Mouse (Mus musculus) embryo, embryonic 10 days (tissue): Measurements from ENCODE around the gene Dnajc11.
A peak's percentile ranks its signal among the peaks of the same experiment; 100 is the strongest.

Experiments used
- DNase-seq: peaks from one replicate; pipeline ENCODE4 v3.0.0-alpha.2; 2015; ENCODE audit warnings: low spot score

Dnajc11 gene

GRCm38 (mm10) chr4:151986650-151987049, 53.2 kb downstream of the Dnajc11 start:
- no peak for DNase-seq

- peak; percentile 19 for DNase-seq
These were observed 54.5 kb downstream of the Dnajc11 start for GRCm38 (mm10) chr4:151988014-151988341.

GRCm38 (mm10) chr4:151988342-151989109, 55.0 kb downstream of the Dnajc11 start, which contains the start of gene Thap3:
Gene Thap3, minus strand, starts transcription at chr4:151988997.
- peak; percentile 77 for DNase-seq

- DNase-seq: no peak
These were observed 55.6 kb downstream of the Dnajc11 start for GRCm38 (mm10) chr4:151989110-151989488.

- DNase-seq: no peak
These were observed 58.6 kb downstream of the Dnajc11 start for GRCm38 (mm10) chr4:151992091-151992490.

GRCm38 (mm10) chr4:151993035-151993434, 59.5 kb downstream of the Dnajc11 start:
- DNase-seq: no peak

- no peak for DNase-seq
These were observed 61.0 kb downstream of the Dnajc11 start for GRCm38 (mm10) chr4:151994228-151995171.

- no peak for DNase-seq
These were observed 62.1 kb downstream of the Dnajc11 start for GRCm38 (mm10) chr4:151995371-151996172.

- peak; percentile 100 for DNase-seq
These were observed 62.9 kb downstream of the Dnajc11 start, which contains the start of gene Phf13 for GRCm38 (mm10) chr4:151996173-151996950. Gene Phf13, minus strand, starts transcription at chr4:151996258.

GRCm38 (mm10) chr4:151996951-151997222, 63.4 kb downstream of the Dnajc11 start:
- no peak for DNase-seq

GRCm38 (mm10) chr4:151997701-151998100, 64.2 kb downstream of the Dnajc11 start:
- no peak for DNase-seq

- DNase-seq: no peak
These were observed 66.0 kb downstream of the Dnajc11 start for GRCm38 (mm10) chr4:151999481-151999880.

GRCm38 (mm10) chr4:152000906-152001305, 67.4 kb downstream of the Dnajc11 start:
- no peak for DNase-seq

GRCm38 (mm10) chr4:152001335-152001734, 67.8 kb downstream of the Dnajc11 start:
- DNase-seq: no peak

- no peak for DNase-seq
These were observed 68.6 kb downstream of the Dnajc11 start for GRCm38 (mm10) chr4:152002063-152002462.

GRCm38 (mm10) chr4:152006137-152006536, 72.6 kb downstream of the Dnajc11 start:
- DNase-seq: no peak

- no peak for DNase-seq
These were observed 73.3 kb downstream of the Dnajc11 start for GRCm38 (mm10) chr4:152006812-152007211.

- DNase-seq: peak; percentile 64
These were observed 74.1 kb downstream of the Dnajc11 start for GRCm38 (mm10) chr4:152007481-152008147.

GRCm38 (mm10) chr4:152008148-152008500, 74.6 kb downstream of the Dnajc11 start:
- no peak for DNase-seq

- DNase-seq: peak; percentile 97
These were observed 75.2 kb downstream of the Dnajc11 start, which contains the start of gene Klhl21 for GRCm38 (mm10) chr4:152008622-152009075. Gene Klhl21, plus strand, starts transcription at chr4:152008803.
